Mouse (Mus musculus) adrenal gland (tissue): ENCODE results near the gene Cdk17.

Source experiments
- intact Hi-C: fragments of 180-260 bp; cut with DNase I; formaldehyde crosslinking; loops from one replicate; pipeline ENCODE4 v1.15.1; 2025

Cdk17 gene

DNA sequence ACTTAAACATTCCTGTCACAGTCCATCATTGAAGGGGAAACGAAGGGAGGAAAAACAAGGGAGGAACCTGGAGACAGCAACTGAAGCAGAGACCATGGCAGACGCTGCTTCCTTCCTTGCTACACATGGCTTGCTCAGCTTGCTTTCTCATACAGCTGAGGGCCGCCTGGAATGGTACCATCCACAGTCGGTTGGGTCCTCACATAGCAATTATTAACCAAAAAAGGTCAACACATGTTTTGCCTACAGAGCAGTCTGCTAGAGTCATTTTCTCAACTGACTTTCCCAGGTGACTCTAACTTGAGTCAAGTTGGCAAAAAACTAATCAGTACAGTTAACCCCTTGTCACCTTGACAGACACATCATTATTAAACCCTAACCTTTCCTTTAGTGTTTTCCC is 53.6 kb downstream of the Cdk17 start:
- intact Hi-C loops = loop anchor here (5.0 kb wide), 1 partner anchor 47 kb away; no protein-coding TSS in a partner anchor

DNA sequence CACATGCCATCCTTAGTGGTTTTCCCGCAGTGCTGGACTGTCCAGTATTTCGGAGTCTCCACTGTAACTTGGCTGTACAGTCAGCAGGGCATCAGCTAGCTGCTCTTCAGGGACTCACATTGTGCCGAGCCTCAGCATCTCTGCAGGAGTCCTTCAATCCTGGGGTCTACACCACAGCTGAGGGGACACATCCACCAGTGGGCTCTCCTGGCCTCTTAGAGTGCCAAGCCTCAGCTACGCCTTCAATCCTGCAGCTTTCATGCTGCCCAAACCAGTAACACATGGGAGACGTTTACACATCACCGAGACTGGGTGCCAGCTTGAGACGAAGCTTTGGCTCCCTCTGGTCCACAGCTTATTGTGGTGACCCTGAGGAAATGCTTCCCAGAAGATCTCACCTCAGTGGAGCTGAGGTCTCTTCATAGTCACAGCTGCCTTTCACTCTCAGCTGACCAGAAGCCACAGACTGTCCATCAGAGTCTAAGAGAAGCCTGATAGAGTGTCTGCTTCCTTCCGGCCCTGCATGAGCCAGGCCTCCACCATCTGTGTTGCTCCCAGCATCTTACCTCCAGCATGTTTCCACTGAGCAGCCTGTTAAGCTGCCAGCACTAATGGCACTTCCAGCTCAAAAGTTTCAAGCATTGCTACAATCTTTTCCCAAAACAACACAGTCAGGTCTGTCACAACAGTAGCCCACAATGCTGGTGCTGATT is 54.5 kb downstream of the Cdk17 start:
- intact Hi-C loops = no loop called here

DNA sequence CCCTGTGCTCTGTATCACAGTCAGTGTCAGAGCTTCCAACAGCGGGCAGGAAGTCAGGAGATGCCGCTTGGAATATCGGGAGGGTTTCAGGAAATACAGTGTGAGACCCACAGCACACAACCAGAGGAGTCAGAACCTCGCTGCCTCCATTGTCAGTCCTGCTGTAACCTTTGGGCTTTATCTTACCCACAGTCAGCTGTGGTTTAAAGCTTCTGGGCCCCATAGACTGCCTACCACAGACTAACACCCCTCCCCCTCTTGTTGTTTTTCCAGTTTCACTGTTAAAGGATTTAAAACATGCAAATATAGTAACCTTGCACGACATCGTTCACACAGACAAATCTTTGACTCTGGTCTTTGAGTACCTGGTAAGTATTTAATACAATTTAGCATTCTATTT is 65.1 kb downstream of the Cdk17 start:
- intact Hi-C loops = no loop called here

DNA sequence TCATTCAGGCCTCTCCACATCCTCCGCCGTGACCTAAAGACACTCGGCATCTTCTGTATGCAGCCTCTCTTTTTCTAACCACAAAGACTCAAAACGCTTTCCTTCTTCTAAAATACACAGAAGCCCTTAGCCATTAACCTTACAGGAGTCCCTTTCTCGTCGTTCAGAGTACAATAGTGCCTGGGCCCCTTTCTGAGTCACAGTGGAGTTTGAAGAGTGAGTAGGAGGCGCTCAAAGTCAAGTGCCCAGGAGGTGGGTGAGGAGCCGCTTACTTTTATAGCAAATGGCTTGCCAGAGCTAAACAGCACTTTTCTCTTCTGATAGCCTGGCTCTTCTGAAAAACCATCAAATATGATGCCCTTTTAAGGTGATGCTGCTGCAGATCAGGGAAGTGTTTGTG is 67.2 kb downstream of the Cdk17 start:
- intact Hi-C loops = no loop called here

DNA sequence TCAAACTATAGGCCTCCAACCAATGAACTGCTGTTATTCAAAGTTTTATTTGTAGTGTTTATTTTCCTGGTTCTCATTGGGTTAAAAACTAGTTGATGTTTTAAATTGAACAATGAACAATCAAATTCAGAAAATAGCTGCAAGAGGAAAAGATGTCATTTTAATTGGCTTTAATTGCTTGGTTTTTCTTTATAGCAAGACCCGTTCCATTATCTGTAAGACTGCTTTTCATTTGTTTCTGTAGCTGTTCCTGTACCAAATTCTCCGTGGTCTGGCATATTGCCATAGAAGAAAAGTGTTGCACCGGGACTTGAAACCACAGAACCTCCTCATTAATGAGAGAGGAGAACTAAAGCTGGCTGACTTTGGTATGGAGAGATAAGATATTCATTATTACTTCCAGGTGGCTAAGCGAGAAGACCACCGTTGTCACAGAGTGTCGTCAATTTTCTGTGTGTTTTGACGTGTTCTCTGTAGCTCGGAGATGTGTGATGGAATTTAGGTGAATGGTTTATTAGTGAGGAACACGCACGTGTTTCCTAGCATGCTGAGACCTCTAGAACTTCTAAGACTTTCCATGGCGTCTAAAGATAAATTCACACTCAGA is 67.8 kb downstream of the Cdk17 start:
- intact Hi-C loops = no loop called here

DNA sequence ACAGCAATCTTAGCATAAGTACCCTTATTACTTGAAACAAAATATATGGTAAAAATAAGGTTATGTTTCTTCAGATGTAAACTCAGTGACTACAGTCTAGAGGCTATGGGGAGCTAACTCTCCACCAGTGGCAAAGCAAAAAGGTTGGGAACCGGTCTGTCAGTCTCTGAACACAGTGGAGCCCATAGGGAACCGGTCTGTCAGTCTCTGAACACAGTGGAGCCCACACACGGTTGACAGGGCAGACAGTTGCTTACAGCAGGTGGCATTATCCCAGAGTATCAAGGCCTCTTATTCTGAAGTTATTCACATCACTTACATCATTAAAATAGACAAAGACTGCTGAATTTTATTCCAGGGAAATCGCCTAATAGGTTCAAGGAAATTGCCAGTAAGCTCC is 70.8 kb downstream of the Cdk17 start:
- intact Hi-C loops = no loop called here

DNA sequence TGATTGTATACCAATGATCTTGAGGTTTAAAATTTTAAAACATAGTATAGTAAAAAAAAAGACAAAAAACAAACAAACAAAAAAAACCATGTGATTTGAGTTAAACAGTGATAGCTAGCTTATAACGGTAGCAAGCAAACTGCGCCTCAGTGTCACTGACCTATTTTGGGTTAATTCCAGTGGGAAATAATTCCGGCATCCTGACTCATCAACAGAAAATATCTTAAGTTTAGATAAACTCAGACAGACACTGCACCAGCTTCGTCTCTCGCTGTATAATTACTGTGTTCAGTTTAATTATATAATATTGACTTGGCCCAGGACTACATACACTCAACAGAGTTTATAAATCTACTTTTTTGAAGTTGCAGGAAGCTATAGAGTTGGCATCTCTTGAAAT is 71.2 kb downstream of the Cdk17 start:
- intact Hi-C loops = no loop called here

DNA sequence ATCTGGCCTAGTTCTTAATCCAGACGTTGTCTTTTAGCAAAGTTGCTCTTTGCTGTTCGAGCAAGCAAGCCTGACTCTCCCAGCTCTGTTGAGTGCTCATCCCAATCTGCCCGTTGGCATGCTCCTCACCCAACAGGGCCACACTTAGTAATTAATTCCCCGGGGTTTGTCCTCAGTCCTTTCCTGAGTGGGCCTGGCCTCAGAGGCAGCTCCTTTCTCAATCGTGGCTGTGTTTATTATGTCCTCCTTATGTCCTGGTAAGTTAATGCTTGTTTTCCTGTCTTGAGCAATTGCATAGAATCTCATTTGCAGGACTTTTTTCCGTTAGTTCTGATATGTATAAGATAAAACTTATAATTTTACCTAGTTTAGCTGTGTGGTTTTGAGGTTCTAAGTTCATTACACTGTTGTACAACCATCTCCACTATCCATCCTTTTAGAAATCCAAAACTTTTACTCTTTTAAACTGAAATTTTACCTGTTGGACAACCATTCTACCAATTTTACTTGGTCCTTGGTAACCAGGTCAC is 73.1 kb downstream of the Cdk17 start:
- intact Hi-C loops = no loop called here

DNA sequence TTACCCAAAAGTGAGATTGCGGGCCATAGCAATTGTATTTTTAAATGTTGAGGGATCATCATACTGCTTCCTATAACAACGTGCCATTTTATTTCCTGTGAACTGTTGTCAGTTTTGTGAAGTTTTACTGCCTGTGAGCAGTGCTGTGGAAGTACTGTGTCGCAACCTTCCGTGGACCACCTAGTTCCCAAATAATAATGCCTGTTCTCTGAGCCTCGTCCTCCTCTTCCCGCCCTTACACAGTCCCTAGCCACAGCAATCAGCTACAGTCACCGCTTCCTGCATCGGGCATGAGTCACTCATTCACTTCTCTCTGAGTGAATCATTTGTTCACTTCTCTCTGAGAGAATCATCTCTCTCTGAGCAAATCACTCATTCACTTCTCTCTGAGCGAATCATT is 74.0 kb downstream of the Cdk17 start:
- intact Hi-C loops = no loop called here

DNA sequence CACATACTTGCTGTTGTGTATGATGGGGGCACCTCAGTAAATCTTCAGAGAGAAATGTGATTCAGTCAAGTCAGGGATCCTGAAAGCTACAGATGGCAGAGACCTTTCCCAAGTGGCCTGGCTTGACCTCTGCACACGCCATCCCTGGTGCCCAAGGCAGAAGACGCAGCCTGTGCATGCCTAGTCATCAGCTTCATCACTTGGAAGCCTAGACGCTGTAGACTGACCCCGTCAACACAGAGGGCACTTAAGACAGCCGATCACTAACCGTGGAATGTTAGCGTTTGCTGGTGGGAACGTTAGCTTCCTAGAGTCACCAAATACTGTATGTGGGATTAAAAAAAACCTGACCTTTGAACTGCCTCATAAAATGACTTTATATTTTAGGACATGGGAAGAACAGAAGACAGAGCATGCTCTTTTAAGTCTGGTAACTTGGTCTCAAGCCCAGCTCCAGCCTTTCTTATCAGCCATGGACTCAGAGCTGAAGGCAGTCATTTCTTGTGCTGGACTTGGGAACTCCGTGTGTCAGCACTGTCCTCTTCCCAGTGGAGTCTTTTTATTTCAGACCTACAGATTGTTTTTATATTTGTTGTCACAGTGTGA is 78.6 kb downstream of the Cdk17 start:
- intact Hi-C loops = no loop called here

DNA sequence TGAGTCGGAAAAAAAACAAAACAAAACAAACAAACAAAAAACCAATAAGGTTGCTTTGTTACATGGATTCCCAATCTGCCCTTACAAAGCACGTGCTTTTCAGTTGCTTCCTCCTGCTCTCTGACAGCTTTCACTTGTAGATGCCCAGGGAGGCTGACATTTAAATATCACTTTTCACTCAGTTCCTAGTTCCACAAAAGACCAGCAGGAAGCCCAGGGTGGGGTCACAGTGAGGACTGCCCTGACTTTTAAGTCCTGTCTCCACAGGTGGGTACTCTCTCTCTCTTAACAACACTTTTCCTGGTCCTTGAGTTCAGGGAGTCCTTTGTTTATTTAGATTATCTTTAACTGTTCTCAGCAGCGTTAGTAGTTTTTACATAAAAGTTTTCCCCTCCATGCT is 81.5 kb downstream of the Cdk17 start:
- intact Hi-C loops = no loop called here

DNA sequence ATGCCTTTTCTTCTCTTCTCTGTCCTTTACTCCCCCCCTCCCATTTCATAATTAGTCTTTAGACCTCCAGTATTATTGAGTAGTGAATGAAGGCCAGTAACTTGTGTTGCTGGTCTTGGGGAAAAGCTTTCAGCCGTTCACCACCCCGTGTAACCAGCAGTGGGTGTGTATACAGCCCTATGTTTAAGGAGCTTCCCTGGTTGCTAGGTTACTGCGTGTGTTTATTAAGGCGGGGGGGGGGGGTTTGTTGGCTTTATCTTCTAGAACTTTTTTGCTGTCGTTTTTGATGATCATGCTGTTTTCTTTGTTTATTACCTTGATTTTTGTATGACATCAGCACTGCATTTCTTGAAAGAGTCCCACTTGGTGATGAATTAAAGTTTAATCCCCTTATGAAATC is 82.2 kb downstream of the Cdk17 start:
- intact Hi-C loops = no loop called here

DNA sequence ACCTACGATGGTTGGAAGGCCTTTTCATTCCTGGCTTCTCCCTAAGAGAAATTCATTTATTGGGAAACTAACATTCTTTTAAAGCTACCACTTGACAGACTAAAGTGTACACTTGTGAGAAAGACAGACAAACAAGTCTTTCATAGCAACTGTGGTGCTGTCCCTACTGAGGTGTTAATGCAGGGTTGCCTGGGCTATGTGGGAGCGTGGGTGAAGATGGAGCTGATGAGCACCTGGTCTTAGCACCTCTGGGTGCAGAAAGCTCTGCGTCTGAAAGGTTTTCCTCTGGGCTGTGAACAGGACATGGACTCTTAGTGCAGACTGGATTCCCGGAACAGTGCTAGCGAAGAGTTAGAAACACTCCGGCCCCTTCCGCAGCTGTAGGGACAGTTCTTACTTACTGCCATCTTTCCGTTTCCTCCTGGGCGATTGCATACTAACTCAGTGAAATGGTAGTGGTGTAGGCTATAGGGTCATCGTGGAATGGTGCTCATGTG is 83.6 kb downstream of the Cdk17 start:
- intact Hi-C loops = no loop called here

DNA sequence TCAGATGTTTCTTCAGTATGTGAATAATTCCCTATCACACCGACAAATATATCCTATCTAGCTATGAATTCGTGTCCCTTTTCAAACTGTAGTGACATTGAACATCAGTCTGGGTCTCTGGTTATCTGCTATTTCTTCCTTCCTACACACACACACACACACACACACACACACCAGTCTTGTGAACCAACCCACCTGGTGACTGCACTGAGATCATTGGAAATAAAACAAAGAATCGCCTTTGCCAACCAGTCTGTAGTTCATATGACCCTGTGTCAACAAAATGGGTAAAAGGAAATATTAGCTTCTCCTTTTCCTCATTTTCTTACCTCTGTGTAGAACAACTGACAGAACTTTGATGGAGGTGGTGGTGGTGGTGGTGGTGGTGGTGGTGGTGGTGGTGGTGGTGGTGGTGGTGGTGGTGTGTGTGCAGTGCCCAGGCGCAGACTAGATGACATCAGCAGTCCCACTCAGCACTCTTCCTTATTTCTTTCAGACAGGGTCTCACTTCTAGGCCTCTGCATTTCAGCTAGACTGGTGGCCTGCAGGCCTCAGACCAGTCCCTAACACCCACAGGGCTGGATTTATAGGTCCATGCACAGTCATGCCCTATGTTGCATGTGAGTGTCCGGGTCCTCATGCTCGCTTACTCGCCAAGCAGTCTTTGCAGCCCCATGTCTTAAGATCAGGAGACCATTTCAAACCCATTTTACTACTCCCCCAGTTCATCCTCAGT is 85.7 kb downstream of the Cdk17 start:
- intact Hi-C loops = no loop called here

DNA sequence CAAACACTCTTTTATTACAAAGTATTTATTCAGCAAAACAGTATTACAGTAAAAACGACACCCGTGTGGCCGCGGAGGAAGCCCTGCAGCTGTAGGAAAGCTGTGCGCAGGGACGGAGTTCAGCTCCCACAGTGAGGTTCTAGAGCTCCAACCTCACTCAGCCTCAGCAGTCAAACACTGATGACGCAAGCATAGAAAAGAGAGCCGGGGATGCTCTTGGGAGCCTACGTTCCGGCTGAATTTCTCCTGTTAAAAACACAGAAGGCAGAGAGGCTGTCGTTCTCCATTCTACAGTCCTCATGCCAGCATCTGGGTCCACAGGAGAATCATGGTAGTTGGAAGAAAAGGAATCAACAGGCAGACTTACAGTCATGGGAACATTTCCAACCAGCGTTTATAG is 86.7 kb downstream of the Cdk17 start:
- intact Hi-C loops = no loop called here

DNA sequence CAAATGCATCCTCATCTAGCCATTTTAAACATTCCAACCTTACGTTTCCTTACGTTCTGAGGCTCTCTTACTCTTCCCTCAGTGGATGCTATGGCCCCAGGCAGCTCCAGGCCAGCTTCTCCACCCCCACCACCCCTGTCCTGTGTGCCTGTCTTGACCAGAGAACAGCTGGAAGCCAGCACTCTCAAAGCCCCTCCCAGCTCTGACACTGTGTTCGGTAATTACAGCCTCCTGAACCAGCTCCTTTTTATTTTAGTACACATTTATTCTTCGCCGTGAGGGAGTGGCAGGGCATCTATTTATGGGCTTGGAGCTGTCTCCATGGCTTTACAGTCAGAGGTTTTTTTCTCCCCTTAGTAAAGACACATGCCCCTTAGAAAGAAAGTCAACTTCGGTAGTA is 87.2 kb downstream of the Cdk17 start:
- intact Hi-C loops = no loop called here

DNA sequence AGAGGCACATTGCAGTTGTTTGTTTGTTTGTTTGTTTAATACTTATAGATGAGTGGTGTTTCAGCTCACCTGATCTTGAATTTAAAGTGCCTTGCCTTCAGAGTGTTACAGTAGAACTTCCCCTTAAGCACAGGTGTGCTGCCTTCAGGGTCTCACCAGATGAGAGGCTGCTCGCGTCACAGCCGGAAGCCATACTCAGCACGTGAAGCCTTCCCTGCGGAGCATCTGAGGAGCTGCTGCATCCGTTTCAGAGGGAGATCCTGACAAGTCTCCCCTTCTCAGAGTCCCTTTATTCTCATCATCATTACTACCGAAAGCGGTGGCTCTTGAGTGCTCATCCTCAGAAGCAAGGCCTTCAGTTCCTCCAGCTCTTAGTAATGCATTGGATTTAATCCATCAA is 87.7 kb downstream of the Cdk17 start:
- intact Hi-C loops = no loop called here

DNA sequence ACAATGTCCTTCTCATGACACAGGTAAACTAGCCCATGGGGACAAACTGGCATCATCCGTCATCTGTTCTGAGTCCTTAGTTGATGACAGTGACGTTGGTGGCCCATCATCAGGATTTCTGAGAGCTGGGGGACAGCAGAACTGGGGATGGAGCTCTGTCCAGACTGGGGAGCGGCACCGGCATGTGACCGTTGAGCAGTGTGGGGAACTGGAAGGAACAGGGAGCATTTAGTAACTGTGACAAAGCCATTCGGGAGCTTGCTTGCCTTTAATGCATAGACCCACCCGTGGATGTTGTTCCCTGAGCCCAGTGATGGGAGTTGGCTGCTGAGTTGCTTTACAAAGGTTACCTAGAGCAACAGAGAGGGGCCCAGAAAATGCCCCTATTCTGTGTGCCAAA is 89.2 kb downstream of the Cdk17 start:
- intact Hi-C loops = no loop called here

DNA sequence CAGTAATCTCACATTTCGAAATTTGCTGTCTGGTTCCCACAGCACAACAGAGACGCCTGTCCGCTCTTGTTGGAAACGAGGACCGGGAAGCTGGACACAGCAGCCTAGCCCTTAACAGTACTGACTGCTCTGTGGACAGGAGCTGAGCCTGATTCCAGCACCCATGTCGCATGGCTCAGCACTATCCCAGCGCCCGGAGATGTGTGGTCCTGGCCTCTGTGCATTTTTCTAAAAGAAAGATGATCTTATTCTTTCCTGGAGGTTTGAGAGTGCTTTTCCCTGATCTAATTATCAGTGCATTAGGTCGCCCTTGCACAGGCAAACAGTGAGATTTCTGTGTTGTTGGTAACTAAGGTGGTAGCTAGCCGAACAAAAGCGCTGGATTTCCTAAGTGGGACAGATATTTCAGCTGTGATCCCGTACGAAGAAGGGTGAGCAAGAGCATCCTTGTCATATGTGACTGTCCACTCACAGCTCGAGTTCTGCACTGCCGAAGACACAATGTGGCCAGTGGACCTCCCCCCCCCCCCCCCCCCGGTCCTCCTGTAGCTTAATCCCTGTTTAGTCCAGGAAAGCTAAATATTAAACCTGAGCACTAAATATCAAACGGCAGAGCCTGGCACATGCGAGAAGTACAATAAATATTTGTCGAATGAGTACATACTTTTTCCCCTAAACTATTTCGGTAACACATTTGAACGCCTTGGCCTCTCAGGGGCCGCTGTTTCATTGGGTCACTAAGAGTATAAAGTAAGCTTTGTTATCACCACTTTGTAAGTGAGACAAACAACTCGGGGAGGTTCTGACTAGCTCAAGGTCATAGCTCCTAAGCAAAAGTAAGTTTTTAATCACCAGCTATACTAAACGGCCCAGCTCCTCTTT is 90.0 kb downstream of the Cdk17 start:
- intact Hi-C loops = no loop called here

DNA sequence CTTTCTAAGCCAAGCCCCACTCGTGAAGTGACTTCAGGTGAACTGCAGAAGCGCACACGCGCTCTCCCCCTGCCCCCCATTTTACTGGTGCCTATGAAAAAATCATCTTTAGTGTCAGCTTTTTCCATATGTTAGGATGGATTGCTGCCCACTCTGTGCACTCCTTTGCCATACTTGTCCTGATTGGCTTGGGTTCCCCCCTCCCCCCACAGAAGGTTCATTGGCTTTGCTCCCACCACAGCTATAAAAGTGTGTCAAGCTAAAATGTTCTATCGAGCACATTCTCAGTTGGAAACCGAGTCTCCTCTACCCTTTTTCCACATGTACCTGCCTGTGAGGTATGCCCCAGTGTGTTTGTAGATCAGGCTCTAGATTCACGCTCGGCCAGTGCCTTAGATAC is 90.8 kb downstream of the Cdk17 start:
- intact Hi-C loops = no loop called here

DNA sequence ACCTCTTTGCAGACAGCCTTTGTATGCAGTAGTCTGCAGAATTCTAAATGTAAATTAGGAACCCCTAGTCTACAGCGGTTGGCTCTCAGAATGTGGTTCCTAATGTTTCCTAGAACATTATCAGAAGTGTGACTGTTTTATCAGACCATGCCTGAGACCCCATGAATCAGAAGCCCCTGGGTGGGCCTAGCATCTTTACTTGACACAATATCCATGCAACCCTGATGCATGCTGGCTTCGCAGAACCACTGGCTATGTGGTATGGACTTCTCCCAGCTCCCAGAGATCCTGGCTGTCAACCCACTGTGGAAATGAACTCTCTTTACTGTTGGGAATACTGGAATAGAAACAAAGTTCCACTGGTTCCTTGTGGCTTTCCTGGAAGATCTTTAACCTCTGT is 92.0 kb downstream of the Cdk17 start:
- intact Hi-C loops = no loop called here
